Mouse (Mus musculus): ENCODE measurements at regions not wholly inside any gene's neighbourhood (a gene's known extent, or its start where the extent isn't known, plus 50 kb on each side); places are given as distances from the start of the nearest gene placed in this dataset.

GRCm38 (mm10) chr4:10786701-10787100, 87.6 kb upstream of the 2610301B20Rik start:
- TF ChIP-seq CTCF (IDR thresholded peaks at IDR 0.05; ENCODE audit: low read depth, low read length) (no peak), POLR2A (IDR thresholded peaks at IDR 0.05; ENCODE audit: borderline replicate concordance, low read depth, low read length) (no peak)
